Mouse (Mus musculus): ENCODE data around the gene Lix1l.

GRCm38 (mm10) chr3:96571336-96571735 lies 29.6 kb upstream of the Lix1l start:
- TF ChIP-seq MAFK (IDR thresholded peaks at IDR 0.05; ENCODE audit: insufficient read depth, low read depth, low read length) (no peak), CHD2 (IDR thresholded peaks at IDR 0.05; ENCODE audit: low read depth, low read length) (no peak), ZC3H11A (IDR thresholded peaks at IDR 0.05; ENCODE audit: borderline replicate concordance, low read depth, low read length) (no peak), HCFC1 (IDR thresholded peaks at IDR 0.05; ENCODE audit: borderline replicate concordance, insufficient read depth, low read length) (no peak)

All from ES-E14 (cell line).